Mouse (Mus musculus): ENCODE measurements around the gene Olfr1311. TPM values are rescaled to one million over a fixed set of nuclear protein-coding genes. Genes with fewer than 3 reads are reported as not detected.
"Not testable (repeated sequence)": the region's sequence is repeated elsewhere in the genome, so short reads cannot be mapped to it uniquely, and the experiment has no call there.

Gene Olfr1311
- polyA plus RNA-seq (2015; fragmentation: Nextera tagmentation; extraction: Ambion mirVana) = not detected in 2 replicates

GRCm38 (mm10) chr2:112024312-112024711 lies at the start of gene Olfr1311:
Gene Olfr1311, minus strand, starts transcription at chr2:112024412.
- ATAC-seq (ENCODE audit: low read depth) = no peak
- Histone ChIP-seq H3K4me1 (replicated peaks) (no peaks in the 10 kb centered on the region), H3K27me3 (no peaks in the 10 kb centered on the region), H3K9me3 (no peaks in the 10 kb centered on the region), H3K4me3 (no peak within 1 kb of the TSS), H3K27ac (replicated peaks) (no peak within 1 kb of the TSS), H3K36me3 (no peaks in the 10 kb centered on the region), H3K4me2 (no peak within 1 kb of the TSS), H3K9ac (no peak within 1 kb of the TSS)
- WGBS = 88% methylated on average over 2 of the region's 2 CpGs

DNA sequence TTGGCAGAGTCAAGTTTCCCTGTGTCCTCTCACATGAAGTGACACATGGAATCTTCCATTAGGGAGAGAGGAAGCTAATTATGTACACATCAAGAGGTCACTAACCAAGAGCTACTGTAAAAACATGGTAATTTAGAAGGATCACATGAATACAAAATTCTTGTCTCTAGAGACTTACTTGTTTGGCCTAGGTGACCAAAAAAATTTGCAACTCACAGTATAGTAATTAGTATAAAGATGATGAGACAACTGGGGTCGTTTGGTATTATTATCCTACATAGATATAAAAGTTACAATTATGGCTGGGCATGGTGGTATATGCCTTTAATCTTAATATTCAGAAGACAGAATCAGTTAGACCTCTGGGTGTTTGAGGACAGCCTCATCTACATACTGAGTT lies 25.9 kb upstream of the Olfr1311 start, which contains the start of gene Olfr1312:
Olfr1312 (minus strand) TSS at position 101 of the 400 bp plus-strand sequence.
- Histone ChIP-seq H3K36me3 (no peaks in the 10 kb centered on the region), H3K27me3 (no peaks in the 10 kb centered on the region), H3K4me1 (replicated peaks) (no peaks in the 10 kb centered on the region), H3K27ac (replicated peaks) (no peak within 1 kb of the TSS), H3K9me3 (no peaks in the 10 kb centered on the region), H3K9ac (no peak within 1 kb of the TSS), H3K4me2 (no peak within 1 kb of the TSS), H3K4me3 (no peak within 1 kb of the TSS)
- WGBS = 41% methylated on average over 1 of the region's 1 CpGs
- no peak for ATAC-seq (ENCODE audit: low read depth)

GRCm38 (mm10) chr2:112026971-112027370 lies 2.8 kb upstream of the Olfr1311 start:
- not testable (repeated sequence) for H3K9ac ChIP-seq; H3K27ac ChIP-seq (replicated peaks); H3K36me3 ChIP-seq; H3K4me2 ChIP-seq; H3K4me3 ChIP-seq; H3K9me3 ChIP-seq; H3K4me1 ChIP-seq (replicated peaks); ATAC-seq (ENCODE audit: low read depth); H3K27me3 ChIP-seq
- WGBS = 62% methylated on average over 6 of the region's 6 CpGs

GRCm38 (mm10) chr2:112014900-112015299 lies 9.3 kb downstream of the Olfr1311 start:
- Histone ChIP-seq H3K9ac (no peak overlapping the region), H3K9me3 (no peaks in the 10 kb centered on the region), H3K4me2 (no peak overlapping the region), H3K27ac (replicated peaks) (no peak overlapping the region), H3K27me3 (no peaks in the 10 kb centered on the region), H3K36me3 (no peaks in the 10 kb centered on the region), H3K4me1 (replicated peaks) (no peaks in the 10 kb centered on the region), H3K4me3 (no peak overlapping the region)
- ATAC-seq (ENCODE audit: low read depth) = no peak
- WGBS = 89% methylated on average over 3 of the region's 3 CpGs

DNA sequence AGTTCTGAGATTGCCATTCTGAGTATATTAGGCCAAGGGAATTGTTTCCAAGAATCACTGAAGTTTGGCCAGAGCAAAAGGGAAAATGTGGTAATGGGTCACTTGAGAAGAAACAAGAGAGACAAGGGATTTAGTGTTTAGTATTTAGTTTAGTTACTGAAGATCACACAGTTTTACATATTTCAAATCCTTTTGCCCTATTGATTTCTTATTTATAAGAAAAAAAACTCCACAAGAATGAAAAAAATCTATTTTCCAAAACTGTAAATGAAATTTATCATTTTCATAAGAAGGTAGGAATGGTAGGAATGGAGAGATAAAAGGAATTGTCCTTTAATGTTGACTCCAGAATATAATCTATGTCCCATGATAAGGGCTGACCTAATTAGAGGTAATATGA lies 11.6 kb downstream of the Olfr1311 start, which contains the start of gene Olfr1310:
Olfr1310 (minus strand) TSS at position 101 of the 400 bp plus-strand sequence.
- H3K9ac ChIP-seq = no peak within 1 kb of the TSS
- ATAC-seq (ENCODE audit: low read depth) = no peak
- no peak within 1 kb of the TSS for H3K4me2 ChIP-seq
- H3K36me3 ChIP-seq = no peaks in the 10 kb centered on the region
- H3K4me3 ChIP-seq = no peak within 1 kb of the TSS
- H3K27ac ChIP-seq (replicated peaks) = no peak within 1 kb of the TSS
- H3K4me1 ChIP-seq (replicated peaks) = no peaks in the 10 kb centered on the region
- no peaks in the 10 kb centered on the region for H3K27me3 ChIP-seq
- H3K9me3 ChIP-seq = no peaks in the 10 kb centered on the region

DNA sequence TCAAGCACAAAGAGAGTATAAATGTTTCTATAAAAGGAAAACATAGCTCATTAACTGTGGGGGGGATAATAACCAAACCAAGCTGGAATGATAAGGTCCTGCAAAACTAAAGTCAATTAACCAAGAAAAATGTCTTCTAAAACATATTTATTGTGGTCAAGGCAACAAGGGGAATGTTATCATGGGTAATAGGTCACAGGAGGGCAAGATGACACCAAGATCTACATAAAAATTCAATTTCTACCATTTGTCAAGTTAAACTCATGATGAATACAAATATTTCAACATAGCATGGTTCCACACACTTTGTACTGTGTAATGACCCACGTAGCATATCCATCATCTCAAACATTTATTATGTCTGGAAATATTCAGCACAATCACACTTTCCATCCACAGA lies 34.0 kb downstream of the Olfr1311 start, which contains the start of gene Olfr1309:
Olfr1309 (minus strand) TSS at position 101 of the 400 bp plus-strand sequence.
- whole genome bisulfite sequencing = 63% methylated on average over 1 of the region's 1 CpGs
- ATAC-seq (ENCODE audit: low read depth) = no peak
- Histone ChIP-seq H3K27ac (replicated peaks) (no peak within 1 kb of the TSS), H3K27me3 (no peaks in the 10 kb centered on the region), H3K36me3 (no peaks in the 10 kb centered on the region), H3K4me3 (no peak within 1 kb of the TSS), H3K9ac (no peak within 1 kb of the TSS), H3K4me2 (no peak within 1 kb of the TSS), H3K4me1 (replicated peaks) (no peaks in the 10 kb centered on the region), H3K9me3 (no peaks in the 10 kb centered on the region)

Other genes starting within 250 kb of the Olfr1311 start
- not detected in 2 replicates for gene Olfr1302, start 247.0 kb downstream of the Olfr1311 start, polyA plus RNA-seq (2015; fragmentation: Nextera tagmentation; extraction: Ambion mirVana)
- gene Olfr1303, start 204.1 kb downstream of the Olfr1311 start, polyA plus RNA-seq (2015; fragmentation: Nextera tagmentation; extraction: Ambion mirVana) = not detected in 2 replicates
- gene Olfr1305, start 147.3 kb downstream of the Olfr1311 start, polyA plus RNA-seq (2015; fragmentation: Nextera tagmentation; extraction: Ambion mirVana) = not detected in 2 replicates
- gene Olfr1306, start 108.1 kb downstream of the Olfr1311 start, polyA plus RNA-seq (2015; fragmentation: Nextera tagmentation; extraction: Ambion mirVana) = not detected in 2 replicates
- 0.01 TPM in 1 of 2 replicates, not detected in the other for gene Olfr1307, start 75.0 kb downstream of the Olfr1311 start, polyA plus RNA-seq (2015; fragmentation: Nextera tagmentation; extraction: Ambion mirVana)
- not detected in 2 replicates for gene Olfr1308, start 59.5 kb downstream of the Olfr1311 start, polyA plus RNA-seq (2015; fragmentation: Nextera tagmentation; extraction: Ambion mirVana)
- not detected in 2 replicates for gene Olfr1309, start 34.1 kb downstream of the Olfr1311 start, polyA plus RNA-seq (2015; fragmentation: Nextera tagmentation; extraction: Ambion mirVana)
- gene Olfr1310, start 11.7 kb downstream of the Olfr1311 start, polyA plus RNA-seq (2015; fragmentation: Nextera tagmentation; extraction: Ambion mirVana) = not detected in 2 replicates
- not detected in 2 replicates for gene Olfr1312, start 25.8 kb upstream of the Olfr1311 start, polyA plus RNA-seq (2015; fragmentation: Nextera tagmentation; extraction: Ambion mirVana)
- gene Olfr1313, start 53.4 kb upstream of the Olfr1311 start, polyA plus RNA-seq (2015; fragmentation: Nextera tagmentation; extraction: Ambion mirVana) = not detected in 2 replicates
- gene Olfr1314, start 72.4 kb upstream of the Olfr1311 start, polyA plus RNA-seq (2015; fragmentation: Nextera tagmentation; extraction: Ambion mirVana) = not detected in 2 replicates
- gene Olfr1315-ps1, start 91.0 kb upstream of the Olfr1311 start, polyA plus RNA-seq (2015; fragmentation: Nextera tagmentation; extraction: Ambion mirVana) = not detected in 2 replicates
- not detected in 2 replicates for gene Olfr1316, start 110.6 kb upstream of the Olfr1311 start, polyA plus RNA-seq (2015; fragmentation: Nextera tagmentation; extraction: Ambion mirVana)
- gene Olfr1317, start 115.9 kb upstream of the Olfr1311 start, polyA plus RNA-seq (2015; fragmentation: Nextera tagmentation; extraction: Ambion mirVana) = not detected in 2 replicates
- 0.06 TPM in 1 of 2 replicates, not detected in the other for gene Olfr1318, start 129.8 kb upstream of the Olfr1311 start, polyA plus RNA-seq (2015; fragmentation: Nextera tagmentation; extraction: Ambion mirVana)
- 18.5 and 21.7 TPM in 2 replicates for gene Lpcat4, start 215.1 kb upstream of the Olfr1311 start, polyA plus RNA-seq (2015; fragmentation: Nextera tagmentation; extraction: Ambion mirVana)
- gene Nutm1, start 234.9 kb upstream of the Olfr1311 start, polyA plus RNA-seq (2015; fragmentation: Nextera tagmentation; extraction: Ambion mirVana) = 0.11 TPM in 1 of 2 replicates, not detected in the other
- gene Nop10, start 237.5 kb upstream of the Olfr1311 start, polyA plus RNA-seq (2015; fragmentation: Nextera tagmentation; extraction: Ambion mirVana) = 163 and 172 TPM in 2 replicates
- 13.6 and 15.0 TPM in 2 replicates for gene Slc12a6, start 241.4 kb upstream of the Olfr1311 start, polyA plus RNA-seq (2015; fragmentation: Nextera tagmentation; extraction: Ambion mirVana)
- not detected in 2 replicates for gene Gm21985, start 241.9 kb upstream of the Olfr1311 start, polyA plus RNA-seq (2015; fragmentation: Nextera tagmentation; extraction: Ambion mirVana)

All from neural tube, embryonic 13.5 days (tissue).